Mouse (Mus musculus): ENCODE measurements around the gene Sugt1. TPM values are rescaled to one million over a fixed set of nuclear protein-coding genes. Genes with fewer than 3 reads are reported as not detected.
A peak's percentile ranks its signal among the peaks of the same experiment; 100 is the strongest.

The Sugt1 gene
- total RNA-seq, 2 experiments from 2014 or later = 40.7 to 61.1 TPM

DNA sequence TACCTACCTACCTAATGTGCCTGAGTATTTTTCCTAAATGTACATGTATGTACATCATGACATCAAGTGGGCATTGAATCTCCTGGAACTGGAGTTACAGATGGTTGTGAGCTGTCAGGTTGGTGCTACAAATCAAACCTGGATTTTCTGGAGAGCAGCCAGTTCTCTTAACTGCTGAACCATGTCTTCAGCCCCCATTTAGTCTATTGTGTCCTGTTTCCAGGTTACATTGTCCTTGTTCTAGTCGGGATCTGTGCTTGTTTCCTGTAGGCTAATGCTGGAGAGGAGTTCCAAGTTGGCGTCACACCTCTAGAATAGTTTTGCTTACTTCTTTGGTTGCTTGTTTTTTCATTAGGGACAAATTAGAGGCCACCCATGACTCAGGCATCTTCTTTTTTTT is 18.4 kb downstream of the Sugt1 start:
- no peak for ATAC-seq (replicated peaks; ENCODE audit: low FRiP score, poor library complexity, severe bottlenecking)

GRCm38 (mm10) chr14:79606392-79606791 is 18.9 kb downstream of the Sugt1 start:
- no peak for ATAC-seq (replicated peaks; ENCODE audit: low FRiP score, poor library complexity, severe bottlenecking)

DNA sequence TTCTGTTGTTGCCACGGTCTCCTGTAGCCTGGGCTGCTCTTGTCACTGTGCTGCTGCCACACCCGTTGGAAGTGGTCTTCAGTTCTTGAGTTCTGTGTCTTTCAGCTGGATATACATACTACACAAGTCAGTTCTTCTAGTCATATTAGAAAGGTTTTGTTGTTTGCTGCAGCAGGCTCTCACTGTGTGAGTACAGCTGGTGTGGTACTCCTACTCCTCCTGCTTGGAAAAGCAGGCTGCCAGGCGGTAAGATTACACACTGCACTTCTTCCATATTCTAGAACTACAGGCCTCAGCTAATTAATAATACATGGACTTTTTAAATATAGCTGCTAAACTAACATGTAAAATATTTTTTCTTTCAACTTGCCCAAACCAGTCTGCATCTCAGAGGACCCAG is 19.4 kb downstream of the Sugt1 start:
- ATAC-seq (replicated peaks; ENCODE audit: low FRiP score, poor library complexity, severe bottlenecking) = no peak

- no peak for ATAC-seq (replicated peaks; ENCODE audit: low FRiP score, poor library complexity, severe bottlenecking)
Measured at GRCm38 (mm10) chr14:79607352-79607751, 19.9 kb downstream of the Sugt1 start.

DNA sequence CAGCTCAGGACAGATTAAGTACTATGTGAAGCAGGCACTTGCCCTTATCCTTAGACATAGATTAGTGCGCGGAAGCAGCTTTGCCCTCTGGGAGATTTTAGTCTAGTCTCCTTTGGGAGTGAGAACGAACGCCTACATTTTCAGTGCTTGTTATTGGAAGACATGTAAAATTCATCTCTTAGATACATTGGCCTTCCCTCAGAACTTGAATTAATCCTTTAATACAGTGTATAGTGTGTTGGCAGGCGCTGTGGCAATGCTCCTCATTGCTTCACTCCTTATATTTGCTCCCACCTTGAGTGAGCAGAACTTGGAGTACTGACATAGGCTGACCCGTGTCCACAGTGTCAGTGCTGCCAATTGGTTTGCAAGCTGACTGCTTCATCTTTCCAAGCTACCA is 20.8 kb downstream of the Sugt1 start:
- ATAC-seq (replicated peaks; ENCODE audit: low FRiP score, poor library complexity, severe bottlenecking) = no peak

GRCm38 (mm10) chr14:79617121-79617828 is 29.8 kb downstream of the Sugt1 start:
- no peak for ATAC-seq (replicated peaks; ENCODE audit: low FRiP score, poor library complexity, severe bottlenecking)

DNA sequence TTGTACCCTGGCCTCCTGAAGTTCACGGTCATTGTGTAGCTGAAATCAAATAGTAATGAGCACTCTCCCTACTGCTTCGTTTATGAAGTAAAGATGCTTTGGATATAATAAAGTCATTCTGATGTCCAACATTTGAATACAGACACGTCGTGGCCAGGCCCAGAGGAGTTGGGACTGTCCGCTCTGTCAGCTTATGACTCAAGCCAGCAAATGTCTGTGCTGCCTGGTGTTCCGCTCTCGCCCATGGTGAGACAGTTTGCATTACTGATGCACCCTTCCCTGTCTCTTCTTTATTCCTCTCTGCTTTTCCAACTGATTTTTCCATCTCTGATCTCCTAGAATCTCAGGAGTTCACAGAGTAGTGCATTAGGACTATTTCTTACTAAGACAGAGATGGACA is 32.3 kb downstream of the Sugt1 start:
- no peak for ATAC-seq (replicated peaks; ENCODE audit: low FRiP score, poor library complexity, severe bottlenecking)

GRCm38 (mm10) chr14:79621143-79621542 is 33.7 kb downstream of the Sugt1 start:
- ATAC-seq (replicated peaks; ENCODE audit: low FRiP score, poor library complexity, severe bottlenecking) = no peak

GRCm38 (mm10) chr14:79632330-79632729 is 44.8 kb downstream of the Sugt1 start:
- no peak for ATAC-seq (replicated peaks; ENCODE audit: low FRiP score, poor library complexity, severe bottlenecking)

DNA sequence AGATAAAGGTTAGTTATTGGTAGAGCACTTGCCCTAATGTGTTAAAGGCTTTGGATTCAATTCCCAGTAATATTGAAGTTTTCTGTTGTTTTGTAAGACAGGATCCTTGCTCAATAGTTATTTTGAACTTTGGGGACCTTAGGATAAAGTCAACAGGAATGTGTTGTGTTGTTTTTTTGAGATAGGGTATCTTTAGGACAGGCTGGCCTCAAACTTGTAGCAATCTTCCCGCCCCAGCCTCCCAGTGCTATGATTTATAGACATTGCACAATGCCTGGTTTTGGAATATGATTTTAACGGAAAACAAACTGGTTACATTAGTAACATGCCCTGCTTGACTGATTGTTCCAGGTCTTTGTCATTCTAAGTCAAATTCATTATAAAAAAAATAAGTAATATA is 45.7 kb downstream of the Sugt1 start:
- ATAC-seq (replicated peaks; ENCODE audit: low FRiP score, poor library complexity, severe bottlenecking) = no peak

DNA sequence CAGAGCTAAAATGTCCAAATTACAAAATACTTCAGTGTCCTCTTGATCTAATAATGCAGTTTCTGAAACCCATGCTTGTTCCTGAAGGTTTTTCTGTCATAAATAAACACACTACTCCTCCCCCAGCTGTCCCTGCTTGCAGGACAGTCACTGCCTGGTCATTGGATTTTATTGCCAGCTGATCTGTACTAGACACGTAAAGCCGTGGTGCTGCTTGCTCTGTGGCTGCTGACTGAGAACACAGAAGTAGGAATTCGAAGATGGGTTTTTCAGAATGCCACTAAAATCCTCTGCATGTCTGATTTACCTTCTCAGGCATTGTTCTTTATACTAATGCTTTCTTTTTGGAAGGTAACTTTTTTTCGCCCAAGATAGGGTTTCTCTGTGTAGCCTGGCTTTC is 49.3 kb downstream of the Sugt1 start:
- no peak for ATAC-seq (replicated peaks; ENCODE audit: low FRiP score, poor library complexity, severe bottlenecking)

GRCm38 (mm10) chr14:79642063-79642462 is 54.6 kb downstream of the Sugt1 start:
- ATAC-seq (replicated peaks; ENCODE audit: low FRiP score, poor library complexity, severe bottlenecking) = no peak

DNA sequence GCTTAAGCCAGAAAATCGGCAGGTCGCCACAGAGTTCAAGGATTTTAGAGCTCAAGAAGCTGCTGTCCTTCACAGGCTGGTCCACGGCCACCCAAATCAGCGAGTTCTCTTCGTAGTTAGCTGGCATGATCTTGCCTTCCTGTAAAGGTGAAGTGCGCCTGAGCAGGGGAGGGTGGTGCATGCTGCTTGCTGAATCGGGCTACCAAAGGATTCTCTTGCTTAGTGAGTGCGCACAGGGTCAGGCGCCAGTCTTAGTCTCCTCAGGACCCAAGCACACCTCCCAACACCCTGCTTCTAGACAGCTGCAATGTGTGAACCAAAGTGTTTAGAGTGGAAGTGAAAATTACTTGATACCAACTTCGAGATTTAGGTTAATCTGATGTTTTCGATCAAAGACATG is 57.9 kb downstream of the Sugt1 start:
- ATAC-seq (replicated peaks; ENCODE audit: low FRiP score, poor library complexity, severe bottlenecking) = no peak

DNA sequence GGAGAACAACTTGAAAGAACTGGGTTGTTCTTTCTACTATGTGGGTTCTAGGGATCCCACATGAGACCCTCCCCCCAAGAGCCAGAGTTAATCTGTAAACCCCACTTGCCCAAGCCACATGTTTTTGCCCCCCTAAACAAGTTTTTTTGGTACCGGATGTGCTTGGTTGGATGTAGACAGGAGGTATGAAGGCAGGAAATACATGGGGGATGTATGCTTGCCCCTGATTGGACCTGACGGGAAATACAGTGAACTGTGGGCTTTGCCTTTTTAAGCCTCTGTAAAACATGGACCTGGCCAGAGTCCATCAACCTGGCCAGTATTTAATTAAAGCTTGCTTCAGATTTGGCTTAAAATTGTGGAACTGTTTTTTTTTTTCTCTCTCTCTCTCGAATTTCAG is 62.2 kb downstream of the Sugt1 start:
- ATAC-seq (replicated peaks; ENCODE audit: low FRiP score, poor library complexity, severe bottlenecking) = no peak

DNA sequence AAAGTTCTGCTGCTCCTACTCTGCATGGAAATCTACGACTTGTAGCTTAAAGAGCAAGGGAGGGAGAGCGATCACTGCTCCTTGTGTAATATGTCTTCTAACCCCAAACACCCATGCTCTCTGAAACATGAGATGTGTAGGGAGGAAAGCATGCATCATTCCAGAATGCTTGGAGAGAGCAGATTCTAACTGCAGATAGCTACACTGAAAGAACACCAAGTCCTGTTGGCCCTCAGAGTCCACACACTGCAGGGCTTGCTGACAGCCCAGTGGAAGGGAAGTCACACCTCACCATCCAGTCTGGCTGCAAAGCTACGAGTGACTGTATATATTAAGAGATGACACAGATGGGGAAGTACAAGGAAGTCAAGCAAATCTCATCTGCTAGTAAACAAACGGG is 65.2 kb downstream of the Sugt1 start:
- ATAC-seq (replicated peaks; ENCODE audit: low FRiP score, poor library complexity, severe bottlenecking) = no peak

- no peak for ATAC-seq (replicated peaks; ENCODE audit: low FRiP score, poor library complexity, severe bottlenecking)
Measured at GRCm38 (mm10) chr14:79658286-79658685, 70.8 kb downstream of the Sugt1 start.

GRCm38 (mm10) chr14:79658748-79659508 is 71.4 kb downstream of the Sugt1 start:
- ATAC-seq (replicated peaks; ENCODE audit: low FRiP score, poor library complexity, severe bottlenecking) = no peak

- no peak for ATAC-seq (replicated peaks; ENCODE audit: low FRiP score, poor library complexity, severe bottlenecking)
Measured at GRCm38 (mm10) chr14:79660467-79660866, 73.0 kb downstream of the Sugt1 start.

DNA sequence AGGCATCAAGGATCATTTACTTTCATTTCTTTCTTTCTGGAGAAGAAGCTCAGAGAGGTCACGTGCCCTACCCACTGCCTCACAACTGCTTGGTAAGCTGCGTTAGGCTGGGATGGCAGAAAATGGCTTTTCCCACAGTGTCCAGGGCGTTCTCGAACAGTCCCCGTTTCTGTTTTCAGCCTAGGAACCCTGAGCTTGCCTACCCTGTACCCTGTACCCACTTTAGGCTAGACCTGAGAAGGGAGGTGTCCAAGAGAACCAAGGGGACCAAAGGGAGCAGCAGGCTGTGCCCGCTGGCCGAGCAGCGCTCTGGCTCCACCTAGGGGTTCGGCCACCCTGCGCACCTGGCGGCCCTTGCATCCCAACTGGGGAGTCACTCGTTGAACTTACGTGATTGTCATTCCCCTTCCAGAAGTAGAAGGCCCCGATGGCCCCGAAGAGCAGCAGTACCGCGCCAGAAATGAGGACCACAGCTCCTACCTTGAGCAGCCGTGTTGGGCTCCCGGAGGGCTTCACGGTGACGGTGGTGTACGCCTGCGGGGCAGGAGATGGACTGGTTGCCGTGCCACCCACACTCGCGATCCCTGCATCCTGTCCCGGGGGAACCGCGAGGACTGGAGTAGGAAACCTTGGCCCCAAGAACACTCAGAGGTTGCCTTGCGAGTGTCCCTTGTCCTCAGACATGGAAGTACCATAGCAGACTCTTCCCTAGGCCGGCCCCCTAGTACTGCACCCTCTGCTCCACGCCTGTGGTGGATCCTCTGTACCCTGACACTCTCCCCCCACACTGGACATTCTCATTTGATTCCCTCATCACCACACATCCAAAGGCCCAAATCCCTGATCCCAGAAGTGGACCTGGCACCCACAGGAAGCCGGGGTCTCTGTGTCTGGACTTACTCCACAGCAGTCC is 73.8 kb downstream of the Sugt1 start:
- ATAC-seq (replicated peaks; ENCODE audit: low FRiP score, poor library complexity, severe bottlenecking) = peak; percentile 61

DNA sequence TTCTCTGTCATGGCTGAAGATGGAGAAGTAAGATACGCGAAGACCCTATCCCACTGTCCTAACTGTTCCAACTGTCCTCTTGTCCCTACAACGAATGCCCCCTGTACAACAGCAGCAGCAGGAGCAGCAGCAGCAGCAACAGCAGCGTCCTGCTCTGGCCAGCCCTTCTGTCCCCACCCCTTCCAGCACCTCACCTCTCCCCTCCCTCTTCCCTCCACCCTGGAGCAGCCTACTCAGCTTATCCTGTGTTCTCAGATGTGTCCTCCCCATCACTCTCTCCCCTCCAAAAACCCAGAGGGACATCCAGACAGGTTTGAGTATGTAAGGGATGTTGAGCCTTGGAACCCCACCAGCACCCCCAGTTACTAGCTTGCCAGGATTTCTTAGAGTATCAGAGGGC is 74.5 kb downstream of the Sugt1 start, which contains the start of gene Cnmd:
Gene Cnmd, minus strand, starts transcription at position 170 of the 400 bp plus-strand sequence.
- ATAC-seq (replicated peaks; ENCODE audit: low FRiP score, poor library complexity, severe bottlenecking) = no peak

Measured in erythroid progenitor cell, adult 5-6 weeks (primary cell).